Mouse (Mus musculus): ENCODE measurements around the gene Srebf1.

- no peak for TF ChIP-seq USF1 (IDR thresholded peaks at IDR 0.05; ENCODE audit: low read depth, low read length)
- TF ChIP-seq POLR2A (IDR thresholded peaks at IDR 0.05; ENCODE audit: low read depth, low read length) = no peak
- TF ChIP-seq TBP (conservative IDR thresholded peaks at IDR 0.05; ENCODE audit: low read depth, low read length) = no peak
- TF ChIP-seq CTCF (conservative IDR thresholded peaks at IDR 0.05 in 1 of 2, IDR thresholded peaks at IDR 0.05 in 1 of 2; ENCODE audit: low read depth in 2 of 2, low read length in 2 of 2) = no peak
- no peak for TF ChIP-seq ETS1 (conservative IDR thresholded peaks at IDR 0.05; ENCODE audit: low read depth, low read length)
- no peak for TF ChIP-seq ZNF384 (IDR thresholded peaks at IDR 0.05; ENCODE audit: low read depth, low read length)
- no peak for TF ChIP-seq POLR2AphosphoS2 (IDR thresholded peaks at IDR 0.05; ENCODE audit: low read depth, low read length)
- no peak for TF ChIP-seq RAD21 (IDR thresholded peaks at IDR 0.05; ENCODE audit: low read depth, low read length)
- TF ChIP-seq E2F4 (IDR thresholded peaks at IDR 0.05; ENCODE audit: insufficient replicate concordance, low read depth, low read length) = no peak
- TF ChIP-seq HCFC1 (IDR thresholded peaks at IDR 0.05; ENCODE audit: low read depth, low read length) = no peak
- no peak for TF ChIP-seq BHLHE40 (IDR thresholded peaks at IDR 0.05; ENCODE audit: low read depth, low read length)
These were observed 17.4 kb downstream of the Srebf1 start for GRCm38 (mm10) chr11:60205026-60205425.

Measured in CH12.LX (cell line).